Mouse (Mus musculus): Measurements from ENCODE around the gene Fasn.
"Not testable (repeated sequence)": the region's sequence is repeated elsewhere in the genome, so short reads cannot be mapped to it uniquely, and the experiment has no call there.

Gene Fasn

GRCm38 (mm10) chr11:120823956-120824786 is at the start of gene Fasn:
Fasn (minus strand) TSS chr11:120824547.
- peak; percentile 95 to 97 for DNase-seq

- no peak for DNase-seq
Observed at GRCm38 (mm10) chr11:120873206-120873605, 48.9 kb upstream of the Fasn start.

GRCm38 (mm10) chr11:120871521-120871920 is 47.2 kb upstream of the Fasn start:
- DNase-seq: no peak

- DNase-seq: no peak
Observed at GRCm38 (mm10) chr11:120865816-120866215, 41.5 kb upstream of the Fasn start.

- DNase-seq: no peak
Observed at GRCm38 (mm10) chr11:120862819-120863218, 38.5 kb upstream of the Fasn start.

GRCm38 (mm10) chr11:120855938-120856337 is 31.6 kb upstream of the Fasn start:
- not testable (repeated sequence) for DNase-seq

- DNase-seq: no peak
Observed at GRCm38 (mm10) chr11:120853788-120854187, 29.4 kb upstream of the Fasn start.

GRCm38 (mm10) chr11:120853158-120853557 is 28.8 kb upstream of the Fasn start:
- DNase-seq: no peak

- DNase-seq: peak in 1 of 2 experiments; percentile 20
Observed at GRCm38 (mm10) chr11:120852083-120852935, 28.0 kb upstream of the Fasn start.

DNA sequence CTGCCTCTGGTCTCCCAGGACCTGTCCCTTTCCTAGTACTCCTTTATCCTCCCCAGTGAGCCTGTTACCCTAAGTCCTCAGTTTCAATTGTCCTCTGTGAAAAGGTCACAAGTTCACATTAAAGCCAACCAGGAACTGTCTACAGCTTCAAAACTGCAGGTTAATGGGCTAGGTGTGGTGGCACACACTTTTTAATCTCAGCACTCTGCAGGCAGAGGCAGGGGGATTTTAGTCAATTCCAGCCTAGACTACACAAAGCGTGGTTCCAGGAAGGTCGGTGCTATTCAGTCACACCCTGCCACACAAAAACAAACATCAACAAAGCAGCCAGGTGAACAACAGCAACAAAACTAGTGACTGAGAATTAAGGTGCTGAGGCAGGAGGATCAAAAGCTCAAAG is 27.2 kb upstream of the Fasn start:
- no peak for DNase-seq

GRCm38 (mm10) chr11:120851132-120851531 is 26.8 kb upstream of the Fasn start:
- DNase-seq: no peak

DNA sequence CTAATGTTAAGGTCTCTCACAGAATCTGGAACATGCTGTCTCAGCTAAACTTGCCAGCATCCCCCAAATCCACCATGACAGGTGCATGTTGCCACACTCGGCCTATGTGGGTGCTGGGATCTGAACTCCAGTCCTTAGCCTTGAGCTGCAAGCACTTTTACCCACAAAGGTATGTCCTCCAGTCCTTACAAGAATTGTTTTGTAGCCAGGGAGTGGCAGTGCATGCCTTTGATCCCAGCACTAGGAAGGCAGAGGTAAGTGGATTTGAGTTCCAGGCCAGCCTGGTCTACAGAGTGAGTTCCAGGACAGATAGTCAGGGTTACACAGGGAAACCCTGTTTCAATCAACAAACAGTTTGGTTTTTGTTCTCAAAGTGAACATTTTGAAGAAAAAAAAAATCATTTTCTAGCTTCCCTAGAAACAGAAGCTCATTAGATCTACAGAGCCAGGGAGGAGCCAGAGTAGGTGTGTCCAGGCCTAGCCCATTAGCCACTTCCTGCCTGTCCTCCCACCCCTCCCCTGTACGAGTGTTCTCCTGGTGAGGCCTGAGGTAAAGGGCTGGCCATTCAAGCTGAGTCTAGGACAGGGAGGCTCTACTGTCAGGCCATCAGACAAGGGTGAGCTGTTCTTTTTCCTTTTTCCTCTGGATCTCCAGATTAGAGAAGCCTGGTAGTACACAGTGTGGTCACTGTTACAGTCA is 26.1 kb upstream of the Fasn start:
- no peak for DNase-seq

DNA sequence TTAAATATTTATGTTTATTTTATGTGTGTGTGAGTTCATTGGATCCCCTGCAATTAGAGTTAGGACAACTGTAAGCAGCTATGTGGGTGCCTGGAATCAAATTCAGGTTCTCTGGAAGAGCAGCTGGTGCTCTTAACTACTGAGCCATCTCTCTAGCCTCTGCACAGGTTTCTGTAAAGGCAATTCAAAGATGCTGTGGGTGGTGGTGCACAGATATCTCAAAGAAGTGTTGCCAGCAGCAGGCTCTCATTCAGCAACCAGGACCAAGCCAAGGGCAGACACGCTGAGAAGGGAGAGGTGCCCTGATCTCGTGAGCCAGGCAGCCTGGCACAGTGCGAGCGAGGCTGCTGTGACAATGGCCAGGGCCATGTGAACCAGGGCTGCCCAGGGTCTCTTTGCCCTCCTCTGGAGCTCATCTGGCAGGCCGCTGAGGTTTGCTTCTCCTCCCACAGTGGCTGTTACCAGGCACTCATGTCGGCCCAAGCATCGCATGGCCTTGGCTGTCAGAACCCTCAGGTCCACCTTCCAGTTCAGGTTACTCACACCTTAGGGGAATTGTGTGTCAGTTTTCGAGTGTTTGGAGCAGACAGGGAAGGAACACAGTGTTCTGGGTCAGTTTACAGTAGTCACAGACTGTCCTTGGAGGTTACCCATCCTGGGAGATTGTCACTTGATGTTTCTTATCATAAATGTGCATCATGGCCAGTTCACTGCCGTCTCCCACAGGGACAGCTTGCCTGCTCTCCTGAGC is 22.6 kb upstream of the Fasn start:
- DNase-seq: no peak

DNA sequence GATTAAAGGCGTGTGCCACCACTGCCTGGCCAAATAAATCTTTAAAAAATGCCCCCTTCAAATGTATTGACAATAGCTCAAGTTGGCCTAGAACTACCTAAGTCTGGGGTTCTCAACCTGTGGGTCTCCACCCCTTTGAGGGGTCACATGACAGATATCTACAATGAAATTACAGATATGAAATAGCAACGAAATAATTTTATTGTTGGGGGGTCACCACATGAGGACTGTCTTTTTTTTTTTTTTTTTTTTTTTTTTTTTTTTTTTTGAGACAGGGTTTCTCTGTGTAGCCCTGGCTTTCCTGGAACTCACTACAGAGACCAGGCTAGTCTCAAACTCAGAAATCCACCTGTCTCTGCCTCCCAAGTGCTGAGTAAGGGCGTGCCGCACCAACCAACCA is 20.0 kb upstream of the Fasn start:
- DNase-seq: no peak

GRCm38 (mm10) chr11:120833555-120834280 is 9.4 kb upstream of the Fasn start:
- DNase-seq: no peak

GRCm38 (mm10) chr11:120832962-120833361 is 8.6 kb upstream of the Fasn start:
- not testable (repeated sequence) for DNase-seq

GRCm38 (mm10) chr11:120831659-120832440 is 7.5 kb upstream of the Fasn start:
- DNase-seq: no peak

- DNase-seq: no peak
Observed at GRCm38 (mm10) chr11:120830686-120831085, 6.3 kb upstream of the Fasn start.

DNA sequence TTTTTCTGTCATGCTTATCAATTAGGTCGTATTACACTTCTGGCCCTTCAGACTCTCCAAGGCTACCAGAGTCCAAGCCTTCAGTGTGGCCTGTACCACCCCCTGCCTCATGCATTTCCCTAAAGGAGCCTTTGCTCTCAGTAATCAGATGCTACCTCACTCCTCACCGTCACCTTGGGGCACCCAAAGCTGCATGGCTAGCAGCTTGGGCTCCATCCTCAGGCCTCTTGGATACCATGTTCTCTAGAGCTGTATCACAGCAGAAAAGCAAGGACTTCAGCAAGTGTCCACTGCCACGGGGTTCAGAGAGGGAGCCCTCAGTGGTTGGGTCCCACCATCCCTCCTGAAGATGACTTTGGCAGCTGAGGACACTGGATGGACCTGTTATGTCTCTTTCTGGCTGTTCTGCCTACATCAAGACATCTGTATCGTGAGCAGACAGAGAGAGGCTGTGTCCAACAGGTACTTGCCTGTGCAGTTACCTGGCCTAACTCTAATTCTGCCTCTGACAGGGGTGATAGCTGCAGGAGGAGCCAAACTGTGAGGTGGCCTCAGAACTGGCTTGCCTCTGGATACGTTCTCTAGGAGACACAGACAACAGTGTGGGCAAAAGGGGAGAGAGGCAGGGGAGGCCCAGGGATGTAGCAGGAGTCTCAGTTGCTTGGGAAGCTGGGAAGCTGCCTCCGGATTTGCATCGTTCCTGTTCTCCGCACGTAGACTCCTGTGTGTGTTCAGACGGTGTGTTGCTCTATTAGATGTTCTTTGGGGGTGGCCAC is 5.6 kb upstream of the Fasn start:
- DNase-seq: no peak

DNA sequence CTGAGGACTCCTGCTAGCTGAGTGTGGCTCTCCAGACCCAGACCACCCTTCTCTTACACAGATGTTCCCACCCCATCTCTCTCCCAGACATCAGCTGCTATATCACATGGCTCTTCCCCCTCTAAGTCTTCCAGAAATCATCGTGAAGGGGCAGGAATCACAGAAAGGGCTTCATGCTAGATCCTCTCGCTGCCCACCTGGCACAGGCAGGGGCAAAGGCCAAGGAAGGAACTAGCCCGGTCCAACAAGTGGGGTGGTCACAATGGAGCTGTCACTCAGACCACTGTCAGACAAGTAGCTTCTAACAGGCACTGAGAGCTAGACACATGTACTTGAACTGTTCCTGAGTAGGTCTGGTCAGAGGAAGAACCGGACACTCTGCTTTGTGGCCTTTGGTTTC is 4.1 kb upstream of the Fasn start:
- DNase-seq: no peak
